ENCODE assay signal across 31 mouse cellular contexts in the genomic region with DNA sequence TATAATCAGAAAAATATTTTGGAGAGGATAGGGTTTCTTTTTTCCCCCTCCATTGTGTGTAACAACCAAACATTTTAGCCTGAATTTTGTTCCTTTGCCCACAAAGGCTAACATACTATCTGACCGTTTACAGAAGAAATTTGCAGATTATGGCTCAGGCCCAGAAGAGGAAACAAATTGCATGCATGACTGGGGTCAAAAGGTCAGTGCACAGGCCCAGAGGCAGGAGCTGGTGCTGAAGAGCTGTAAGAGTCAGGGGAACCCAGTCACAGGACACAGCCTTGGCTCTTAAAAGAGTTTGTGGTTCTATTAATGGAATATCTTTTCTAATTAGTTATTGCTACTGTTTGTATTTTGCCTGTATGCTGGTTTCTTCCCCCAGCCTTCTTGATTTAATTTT. TPM values are rescaled to one million over a fixed set of nuclear protein-coding genes. Genes with fewer than 3 reads are reported as not detected.
DNase-seq lines count a peak whose midpoint lies in the region; ATAC-seq and TF ChIP-seq lines count a peak whose summit lies in the region.
"Had no signal": no experiment of that assay in that cellular context is flagged by ENCODE, and none has a peak within 500 bp of the region (broad histone marks: within the 10 kb centered on the region; RNA-seq: fewer than 3 reads in every experiment).

No protein-coding gene starts in this region.

- ATAC-seq in lung, postnatal 0 days: no peak
- ATAC-seq: forebrain, embryonic 13.5 days had no signal

- no peak for TF ChIP-seq CTCF in lung, postnatal 0 days (IDR thresholded peaks at IDR 0.05)
- TF ChIP-seq CTCF in layer of hippocampus, adult 2 months (conservative IDR thresholded peaks at IDR 0.05): no peak

- H3K9ac ChIP-seq in lung, postnatal 0 days (replicated peaks; ENCODE audit: low read depth): no peak overlapping the region
- H3K9ac ChIP-seq: forebrain, embryonic 13.5 days; hindbrain, embryonic 15.5 days; liver, embryonic 15.5 days; neural tube, embryonic 12.5 days had no signal

- no peak overlapping the region for H3K27ac ChIP-seq in lung, postnatal 0 days (ENCODE audit: low read length)
- no peak overlapping the region for H3K27ac ChIP-seq in layer of hippocampus, adult 2 months
- H3K27ac ChIP-seq: forebrain, embryonic 13.5 days; hindbrain, embryonic 15.5 days; kidney, postnatal 0 days; liver, embryonic 15.5 days; neural tube, embryonic 12.5 days had no signal

- no peaks in the 10 kb centered on the region; the same call in 1 of the 2 replicates for H3K27me3 ChIP-seq in lung, postnatal 0 days (replicated peaks; ENCODE audit: insufficient read depth, low read length)

- no peak for TF ChIP-seq EP300 in lung, postnatal 0 days (IDR thresholded peaks at IDR 0.05)

- H3K4me1 ChIP-seq in lung, postnatal 0 days (ENCODE audit: insufficient read depth, low read depth, low read length): no peaks in the 10 kb centered on the region; the same call in 1 of the 2 replicates

- no peaks in the 10 kb centered on the region for H3K36me3 ChIP-seq in lung, postnatal 0 days (ENCODE audit: insufficient read depth, low read length)
- H3K36me3 ChIP-seq: hindbrain, embryonic 15.5 days; liver, embryonic 15.5 days; neural tube, embryonic 12.5 days had no signal

- WGBS in lung, postnatal 0 days: 30% methylated on average over 1 of the region's 1 CpGs

- DNase-seq in kidney, adult 8-10 months: peak; percentile 30 to 32
- DNase-seq in kidney, adult 11 months: no peak
- peak; percentile 27 for DNase-seq in lung, postnatal 10 days
- DNase-seq in lung, postnatal 0 days (ENCODE audit: low spot score): no peak
- peak; percentile 48 for DNase-seq in embryo, embryonic 10.5 days (ENCODE audit: low spot score)
- no peak for DNase-seq in layer of hippocampus, adult 2 months (ENCODE audit: low spot score in 2 of 2)
- no peak for DNase-seq in adrenal gland, postnatal 14 days
- DNase-seq: adrenal gland, postnatal 25 days; cerebellum, adult 8-10 months; gastrocnemius, postnatal 36 days; lung, postnatal 14 days; midbrain, embryonic 14.5 days; retina, postnatal 1 day; right cerebral cortex, postnatal 25 days; spleen, adult 18-20 months; thymus, postnatal 14 days had no signal

- H3K4me2 ChIP-seq in lung, postnatal 0 days (replicated peaks; ENCODE audit: low read depth, low read length): no peak overlapping the region
- H3K4me2 ChIP-seq: forebrain, embryonic 13.5 days; hindbrain, embryonic 15.5 days; liver, embryonic 15.5 days; neural tube, embryonic 12.5 days had no signal

- H3K9me3 ChIP-seq in lung, postnatal 0 days (ENCODE audit: low read length): no peaks in the 10 kb centered on the region
- H3K9me3 ChIP-seq: forebrain, embryonic 13.5 days; hindbrain, embryonic 15.5 days; liver, embryonic 15.5 days; neural tube, embryonic 12.5 days had no signal

- no peak overlapping the region for H3K4me3 ChIP-seq in lung, postnatal 0 days (ENCODE audit: low read depth, low read length)
- H3K4me3 ChIP-seq in layer of hippocampus, adult 2 months: no peak overlapping the region
- H3K4me3 ChIP-seq: forebrain, embryonic 13.5 days; hindbrain, embryonic 15.5 days; liver, embryonic 15.5 days; megakaryocyte, embryonic 14.5 days; neural tube, embryonic 12.5 days had no signal

RNA-seq across cellular contexts. Expression of gene Prss42, which starts 14.4 kb away (rescaled TPM):
- polyA plus RNA-seq in lung, postnatal 0 days (2015; fragmentation: Nextera tagmentation; extraction: Ambion mirVana): not detected in 2 replicates
- total RNA-seq in layer of hippocampus, adult 2 months (2021): not detected
- not detected in 2 replicates for total RNA-seq in adrenal gland, postnatal 14 days (2021)
- total RNA-seq: adrenal gland, postnatal 25 days; gastrocnemius, adult 18-20 months; gastrocnemius, postnatal 36 days; hematopoietic stem cell, adult 5-6 weeks; left cerebral cortex, adult 18-20 months; left cerebral cortex, postnatal 36 days had no signal
- polyA plus RNA-seq: brain, embryonic 14.5 days; embryonic facial prominence, embryonic 14.5 days; forebrain, embryonic 13.5 days; heart, postnatal 0 days; hindbrain, embryonic 15.5 days; intestine, embryonic 14.5 days; kidney, postnatal 0 days; limb, embryonic 14.5 days; liver, embryonic 15.5 days; midbrain, embryonic 14.5 days; neural tube, embryonic 12.5 days had no signal

RNA-seq across cellular contexts. Expression of gene Prss44, which starts 30.2 kb away (rescaled TPM):
- not detected in 2 replicates for polyA plus RNA-seq in lung, postnatal 0 days (2015; fragmentation: Nextera tagmentation; extraction: Ambion mirVana)
- total RNA-seq in layer of hippocampus, adult 2 months (2021): not detected
- not detected in 2 replicates for total RNA-seq in adrenal gland, postnatal 14 days (2021)
- total RNA-seq: adrenal gland, postnatal 25 days; gastrocnemius, adult 18-20 months; gastrocnemius, postnatal 36 days; hematopoietic stem cell, adult 5-6 weeks; left cerebral cortex, adult 18-20 months; left cerebral cortex, postnatal 36 days had no signal
- polyA plus RNA-seq: brain, embryonic 14.5 days; embryonic facial prominence, embryonic 14.5 days; forebrain, embryonic 13.5 days; heart, postnatal 0 days; hindbrain, embryonic 15.5 days; intestine, embryonic 14.5 days; kidney, postnatal 0 days; limb, embryonic 14.5 days; liver, embryonic 15.5 days; midbrain, embryonic 14.5 days; neural tube, embryonic 12.5 days had no signal

RNA-seq across cellular contexts. Expression of gene Pth1r, which starts 36.7 kb away (rescaled TPM):
- 19.4 and 24.4 TPM in 2 replicates for polyA plus RNA-seq in lung, postnatal 0 days (2015; fragmentation: Nextera tagmentation; extraction: Ambion mirVana)
- total RNA-seq in layer of hippocampus, adult 2 months (2021): 1 to 10 TPM; 4.4 to 5.0 TPM
- 6.9 and 9.0 TPM in 2 replicates for total RNA-seq in adrenal gland, postnatal 14 days (2021)
- total RNA-seq: hematopoietic stem cell, adult 5-6 weeks had no signal

RNA-seq across cellular contexts. Expression of gene Myl3, which starts 42.0 kb away (rescaled TPM):
- polyA plus RNA-seq in lung, postnatal 0 days (2015; fragmentation: Nextera tagmentation; extraction: Ambion mirVana): 10.4 and 13.8 TPM in 2 replicates
- total RNA-seq in layer of hippocampus, adult 2 months (2021): not detected
- total RNA-seq in adrenal gland, postnatal 14 days (2021): 0.37 TPM in 1 of 2 replicates, not detected in the other
- total RNA-seq: adrenal gland, postnatal 25 days; hematopoietic stem cell, adult 5-6 weeks; left cerebral cortex, adult 18-20 months had no signal

RNA-seq across cellular contexts. Expression of gene Prss43, which starts 42.9 kb away (rescaled TPM):
- not detected in 2 replicates for polyA plus RNA-seq in lung, postnatal 0 days (2015; fragmentation: Nextera tagmentation; extraction: Ambion mirVana)
- total RNA-seq in layer of hippocampus, adult 2 months (2021): under 1 TPM; 0.15 to 0.25 TPM
- not detected in 2 replicates for total RNA-seq in adrenal gland, postnatal 14 days (2021)
- total RNA-seq: adrenal gland, postnatal 25 days; gastrocnemius, adult 18-20 months; gastrocnemius, postnatal 36 days; hematopoietic stem cell, adult 5-6 weeks had no signal
- polyA plus RNA-seq: brain, embryonic 14.5 days; embryonic facial prominence, embryonic 14.5 days; forebrain, embryonic 13.5 days; hindbrain, embryonic 15.5 days; intestine, embryonic 14.5 days; kidney, postnatal 0 days; limb, embryonic 14.5 days; liver, embryonic 15.5 days; midbrain, embryonic 14.5 days; neural tube, embryonic 12.5 days had no signal

Comparison
In these comparisons a context has a peak if more than half of its experiments do, and no peak if none do; other contexts are left out.
1. DNase-seq: peak in kidney, adult 8-10 months (2 of 2), lung, postnatal 10 days (single experiment) and embryo, embryonic 10.5 days (single experiment); none in kidney, adult 11 months (single experiment), lung, postnatal 0 days (single experiment), layer of hippocampus, adult 2 months (0 of 2) and adrenal gland, postnatal 14 days (single experiment).